Mouse (Mus musculus): Measurements from ENCODE around the gene Gm21874. TPM values are rescaled to one million over a fixed set of nuclear protein-coding genes. Genes with fewer than 3 reads are reported as not detected.
"Not testable (repeated sequence)": the region's sequence is repeated elsewhere in the genome, so short reads cannot be mapped to it uniquely, and the experiment has no call there.

Gene Gm21874
- polyA plus RNA-seq (2015; fragmentation: Nextera tagmentation; extraction: Ambion mirVana) = not detected in 2 replicates

- not testable (repeated sequence) for H3K9ac ChIP-seq; H3K27me3 ChIP-seq; H3K9me3 ChIP-seq; H3K4me1 ChIP-seq; H3K27ac ChIP-seq; H3K4me2 ChIP-seq; H3K36me3 ChIP-seq; ATAC-seq (ENCODE audit: borderline replicate concordance, extremely low read depth, low FRiP score, low TSS enrichment); H3K4me3 ChIP-seq
Measured at GRCm38 (mm10) chrY:9416048-9416447, at the start of gene Gm21874. Gene Gm21874 (minus strand): TSS chrY:9416148.

Other genes starting within 250 kb of the Gm21874 start
- not detected in 2 replicates for gene Gm21721, start 214.0 kb downstream of the Gm21874 start, polyA plus RNA-seq (2015; fragmentation: Nextera tagmentation; extraction: Ambion mirVana)
- gene Gm21812, start 69.0 kb downstream of the Gm21874 start, polyA plus RNA-seq (2015; fragmentation: Nextera tagmentation; extraction: Ambion mirVana) = not detected in 2 replicates